Mouse (Mus musculus): ENCODE results near the gene Ptafr.

The Ptafr gene

GRCm38 (mm10) chr4:132617873-132618272 lies 54.0 kb downstream of the Ptafr start:
- peak; percentile 32 to 46 for DNase-seq (ENCODE audit: low spot score in 2 of 2)

- DNase-seq (ENCODE audit: low spot score in 2 of 2): peak; percentile 33 to 39
These were observed 55.0 kb downstream of the Ptafr start for GRCm38 (mm10) chr4:132618850-132619375.

- DNase-seq (ENCODE audit: low spot score in 2 of 2): no peak
These were observed 56.3 kb downstream of the Ptafr start for GRCm38 (mm10) chr4:132620134-132620533.

GRCm38 (mm10) chr4:132621287-132622068 lies 57.6 kb downstream of the Ptafr start:
- DNase-seq (ENCODE audit: low spot score in 2 of 2): no peak

- no peak for DNase-seq (ENCODE audit: low spot score in 2 of 2)
These were observed 60.3 kb downstream of the Ptafr start for GRCm38 (mm10) chr4:132624034-132624657.

- no peak for DNase-seq (ENCODE audit: low spot score in 2 of 2)
These were observed 65.0 kb downstream of the Ptafr start for GRCm38 (mm10) chr4:132628830-132629229.

Data from heart, adult 9 months (tissue).